7 mouse cellular contexts compared by ENCODE assay signal in the genomic region with DNA sequence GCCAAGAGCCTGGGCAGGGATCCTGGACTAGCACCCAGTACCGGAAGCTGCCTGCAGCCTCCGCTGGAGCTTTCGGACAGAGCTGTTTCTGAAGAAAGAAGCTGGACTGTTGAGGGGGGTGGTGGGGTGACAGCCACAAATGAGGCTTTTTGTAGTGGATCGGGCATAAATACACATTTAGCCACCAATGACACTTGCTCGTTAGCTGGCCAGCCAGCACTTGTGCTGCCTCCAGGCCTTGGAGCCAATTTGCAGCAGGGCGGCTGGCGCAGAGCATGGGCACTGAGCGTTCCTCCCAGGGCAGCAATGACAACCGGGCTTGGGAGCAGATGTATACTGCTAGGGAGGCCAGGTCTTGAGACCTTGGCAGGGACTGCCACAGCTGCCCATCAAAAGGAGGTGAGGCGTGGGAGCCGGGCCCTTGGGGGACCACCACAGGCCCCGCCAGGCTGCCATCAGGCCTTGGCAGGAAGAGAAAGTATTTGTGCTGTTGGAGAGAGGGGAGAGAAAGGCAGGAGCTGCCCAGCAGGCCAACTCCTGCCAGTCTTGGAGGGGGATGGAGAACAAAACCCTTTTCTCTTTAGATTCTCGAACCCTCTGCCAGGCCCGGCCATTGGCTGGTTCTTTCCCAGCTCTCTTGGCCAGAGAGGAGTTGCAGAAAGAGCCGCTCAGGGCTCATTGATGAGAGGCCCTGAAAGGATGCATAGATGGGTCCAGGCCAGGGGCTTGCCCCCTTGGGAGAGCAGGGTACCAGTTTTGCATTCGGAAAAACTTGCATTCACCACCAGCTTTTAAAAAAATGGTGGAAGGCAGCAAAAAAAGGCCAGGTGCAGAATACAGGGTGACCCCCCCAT. TPM values are rescaled to one million over a fixed set of nuclear protein-coding genes. Genes with fewer than 3 reads are reported as not detected.
DNase-seq lines count a peak whose midpoint lies in the region; TF ChIP-seq lines count a peak whose summit lies in the region.

No protein-coding gene starts in this region.

- no peak for TF ChIP-seq POLR2A in cortical plate, adult 2 months (IDR thresholded peaks at IDR 0.05; ENCODE audit: extremely low read depth, insufficient read depth, low read length)
- TF ChIP-seq POLR2A in olfactory bulb, adult 2 months (IDR thresholded peaks at IDR 0.05; ENCODE audit: insufficient read depth, low read depth, low read length) = no peak

- no peak overlapping the region for H3K4me3 ChIP-seq in cortical plate, adult 2 months (ENCODE audit: insufficient read depth, low read length)
- H3K4me3 ChIP-seq in olfactory bulb, adult 2 months (ENCODE audit: insufficient read depth, low read depth, low read length) = no peak overlapping the region

- no peak for TF ChIP-seq CTCF in cortical plate, adult 2 months (IDR thresholded peaks at IDR 0.05; ENCODE audit: extremely low read depth, insufficient read depth, low read length)
- TF ChIP-seq CTCF in olfactory bulb, adult 2 months (IDR thresholded peaks at IDR 0.05; ENCODE audit: insufficient read depth, low read depth, low read length) = no peak

- DNase-seq in ovary, postnatal 36 days (ENCODE audit: low spot score) = peak; percentile 38
- no peak for DNase-seq in ovary, postnatal 14 days (ENCODE audit: low spot score)
- peak; percentile 87 for DNase-seq in layer of hippocampus, adult 9-11 months
- DNase-seq in yolk sac, embryonic 10.5 days (ENCODE audit: low spot score) = no peak
- no peak for DNase-seq in spleen, adult 12 weeks (ENCODE audit: low spot score)

- no peaks in the 10 kb centered on the region for H3K4me1 ChIP-seq in cortical plate, adult 2 months (ENCODE audit: control insufficient read depth, insufficient read depth, low read length)
- peaks cover 11% of the 10 kb centered on the region for H3K4me1 ChIP-seq in olfactory bulb, adult 2 months (ENCODE audit: control insufficient read depth, insufficient read depth, low read length)

- 59% methylated on average over 16 of the region's 16 CpGs for WGBS in olfactory bulb, adult 2 months

- H3K27ac ChIP-seq in cortical plate, adult 2 months (ENCODE audit: insufficient read depth, low read length) = peak overlapping the region; percentile 49; the same call in 1 of the 2 replicates
- peak overlapping the region; percentile 20; the same call in 1 of the 2 replicates for H3K27ac ChIP-seq in olfactory bulb, adult 2 months (ENCODE audit: insufficient read depth, low read depth, low read length)

RNA-seq across cellular contexts. Expression of a gene that starts 45.9 kb away (rescaled TPM):
- 311 and 350 TPM in 2 replicates for polyA plus RNA-seq in cortical plate, adult 2 months (2012; rRNA removed)
- not detected in 2 replicates for polyA plus RNA-seq in olfactory bulb, adult 2 months (2012; ENCODE audit: insufficient read depth, insufficient read length, low replicate concordance, missing spikeins)

Comparison
In these comparisons a context has a peak if more than half of its experiments do, and no peak if none do; other contexts are left out.
1. DNase-seq: peak in ovary, postnatal 36 days (single experiment) and layer of hippocampus, adult 9-11 months (single experiment); none in ovary, postnatal 14 days (single experiment), yolk sac, embryonic 10.5 days (single experiment) and spleen, adult 12 weeks (single experiment).